ENCODE assay signal across 11 mouse cellular contexts in the genomic region with DNA sequence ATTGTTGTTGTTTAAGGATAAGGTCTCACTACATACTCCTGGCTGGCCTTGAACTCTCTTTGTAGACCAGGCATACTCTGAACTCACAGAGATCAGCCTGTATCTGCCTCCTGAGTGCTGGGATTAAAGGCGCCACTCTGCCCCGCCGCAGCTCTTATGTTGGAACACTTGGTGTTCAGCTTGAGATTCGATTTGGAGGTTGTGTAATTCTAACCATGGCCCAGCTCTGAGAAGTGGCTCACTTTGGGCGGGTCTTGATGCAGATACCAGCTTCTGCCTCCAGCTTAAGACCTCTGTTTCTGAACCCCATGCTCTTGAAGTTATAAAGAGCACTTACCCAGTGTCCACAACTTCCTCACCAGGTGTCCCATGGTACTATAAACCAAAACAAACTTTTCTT. TPM values are rescaled to one million over a fixed set of nuclear protein-coding genes. Genes with fewer than 3 reads are reported as not detected.
DNase-seq lines count a peak whose midpoint lies in the region; ATAC-seq lines count a peak whose summit lies in the region.
"Had no signal": no experiment of that assay in that cellular context is flagged by ENCODE, and none has a peak within 500 bp of the region (broad histone marks: within the 10 kb centered on the region; RNA-seq: fewer than 3 reads in every experiment).

No protein-coding gene starts in this region.

- WGBS in limb, embryonic 12.5 days: 92% methylated on average over 5 of the region's 5 CpGs
- 92% methylated on average over 5 of the region's 5 CpGs for WGBS in limb, embryonic 10.5 days
- 94% methylated on average over 5 of the region's 5 CpGs for WGBS in midbrain, embryonic 10.5 days

- H3K4me1 ChIP-seq in limb, embryonic 12.5 days (replicated peaks): peaks cover 10% of the 10 kb centered on the region
- H3K4me1 ChIP-seq in limb, embryonic 10.5 days: peaks cover 22% of the 10 kb centered on the region
- H3K4me1 ChIP-seq in midbrain, embryonic 10.5 days: peaks cover 28% of the 10 kb centered on the region

- ATAC-seq in limb, embryonic 12.5 days (ENCODE audit: insufficient number of reproducible peaks, insufficient read depth, low FRiP score, low TSS enrichment, low read depth): no peak
- ATAC-seq in granulocyte monocyte progenitor cell, adult 5-6 weeks (replicated peaks; ENCODE audit: poor library complexity, severe bottlenecking): 0 out of 2 replicates have a peak, but pooled peaks have one; percentile 9
- ATAC-seq in megakaryocyte progenitor cell, adult 5-6 weeks (replicated peaks; ENCODE audit: poor library complexity): 0 out of 2 replicates have a peak, but pooled peaks have one; percentile 1

- H3K27me3 ChIP-seq in limb, embryonic 12.5 days: 0 out of 2 replicates have a peak, but pooled peaks cover 3% of the 10 kb centered on the region
- H3K27me3 ChIP-seq in limb, embryonic 10.5 days (ENCODE audit: low read depth, poor library complexity, severe bottlenecking): no peaks in the 10 kb centered on the region
- H3K27me3 ChIP-seq in midbrain, embryonic 10.5 days (ENCODE audit: low read depth, poor library complexity, severe bottlenecking): no peaks in the 10 kb centered on the region
- H3K27me3 ChIP-seq: megakaryocyte, embryonic 14.5 days had no signal

- H3K4me2 ChIP-seq in limb, embryonic 12.5 days: peak overlapping the region; percentile 72; the same call in 1 of the 2 replicates

- no peaks in the 10 kb centered on the region; the same call in 1 of the 2 replicates for H3K36me3 ChIP-seq in limb, embryonic 12.5 days
- H3K36me3 ChIP-seq in limb, embryonic 10.5 days: peaks cover 12% of the 10 kb centered on the region
- peaks cover 7% of the 10 kb centered on the region; the same call in 1 of the 2 replicates for H3K36me3 ChIP-seq in midbrain, embryonic 10.5 days

- H3K27ac ChIP-seq in limb, embryonic 12.5 days: no peak overlapping the region
- H3K27ac ChIP-seq in limb, embryonic 10.5 days: no peak overlapping the region
- H3K27ac ChIP-seq in midbrain, embryonic 10.5 days (replicated peaks): no peak overlapping the region

- no peak overlapping the region for H3K4me3 ChIP-seq in limb, embryonic 12.5 days (replicated peaks)
- H3K4me3 ChIP-seq in limb, embryonic 10.5 days: no peak overlapping the region
- H3K4me3 ChIP-seq in midbrain, embryonic 10.5 days: no peak overlapping the region

- no peak overlapping the region for H3K9ac ChIP-seq in limb, embryonic 12.5 days (replicated peaks)

- no peak for DNase-seq in limb, embryonic 10.5 days (ENCODE audit: low spot score)
- DNase-seq in ES-CJ7 (ENCODE audit: low read depth, low spot score): peak; percentile 61
- no peak for DNase-seq in adipocyte (ENCODE audit: low spot score)
- DNase-seq in midbrain, embryonic 10.5 days (ENCODE audit: low spot score): no peak
- no peak for DNase-seq in testis, postnatal 10 days (ENCODE audit: low spot score)
- DNase-seq: kidney, adult 8-10 months; lung, embryonic 14.5 days had no signal

- no peaks in the 10 kb centered on the region for H3K9me3 ChIP-seq in limb, embryonic 12.5 days
- H3K9me3 ChIP-seq in limb, embryonic 10.5 days (replicated peaks): no peaks in the 10 kb centered on the region
- H3K9me3 ChIP-seq in midbrain, embryonic 10.5 days (replicated peaks): no peaks in the 10 kb centered on the region
- H3K9me3 ChIP-seq: megakaryocyte, embryonic 14.5 days had no signal

RNA-seq across cellular contexts. Expression of gene Mob4, which starts 1.3 kb away (rescaled TPM):
- 151 and 159 TPM in 2 replicates for polyA plus RNA-seq in limb, embryonic 12.5 days (2016; fragmentation: Nextera tagmentation; extraction: Ambion mirVana)
- polyA plus RNA-seq in limb, embryonic 10.5 days (2016; fragmentation: Nextera tagmentation; extraction: Ambion mirVana): 125 and 139 TPM in 2 replicates
- total RNA-seq in granulocyte monocyte progenitor cell, adult 5-6 weeks (2014; fragmentation: Nextera tagmentation): 42.9 and 43.9 TPM in 2 replicates
- 32.6 and 49.7 TPM in 2 replicates for total RNA-seq in granulocyte monocyte progenitor cell, adult 5-6 weeks (2017)
- 50.1 and 52.7 TPM in 2 replicates for total RNA-seq in megakaryocyte progenitor cell, adult 5-6 weeks (2015)
- total RNA-seq in megakaryocyte progenitor cell, adult 5-6 weeks (2017): 35.1 and 37.7 TPM in 2 replicates
- polyA plus RNA-seq in midbrain, embryonic 10.5 days (2016; fragmentation: Nextera tagmentation; extraction: Ambion mirVana): 129 and 135 TPM in 2 replicates

RNA-seq across cellular contexts. Expression of gene Hspd1, which starts 41.7 kb away (rescaled TPM):
- polyA plus RNA-seq in limb, embryonic 12.5 days (2016; fragmentation: Nextera tagmentation; extraction: Ambion mirVana): 378 and 384 TPM in 2 replicates
- 563 and 717 TPM in 2 replicates for polyA plus RNA-seq in limb, embryonic 10.5 days (2016; fragmentation: Nextera tagmentation; extraction: Ambion mirVana)
- total RNA-seq in granulocyte monocyte progenitor cell, adult 5-6 weeks (2014; fragmentation: Nextera tagmentation): 291 and 340 TPM in 2 replicates
- total RNA-seq in granulocyte monocyte progenitor cell, adult 5-6 weeks (2017): 555 and 596 TPM in 2 replicates
- total RNA-seq in megakaryocyte progenitor cell, adult 5-6 weeks (2015): 326 and 327 TPM in 2 replicates
- 523 and 628 TPM in 2 replicates for total RNA-seq in megakaryocyte progenitor cell, adult 5-6 weeks (2017)
- polyA plus RNA-seq in midbrain, embryonic 10.5 days (2016; fragmentation: Nextera tagmentation; extraction: Ambion mirVana): 480 and 571 TPM in 2 replicates

RNA-seq across cellular contexts. Expression of gene Hspe1, which starts 41.8 kb away (rescaled TPM):
- polyA plus RNA-seq in limb, embryonic 12.5 days (2016; fragmentation: Nextera tagmentation; extraction: Ambion mirVana): 485 and 512 TPM in 2 replicates
- 611 and 851 TPM in 2 replicates for polyA plus RNA-seq in limb, embryonic 10.5 days (2016; fragmentation: Nextera tagmentation; extraction: Ambion mirVana)
- 468 and 486 TPM in 2 replicates for total RNA-seq in granulocyte monocyte progenitor cell, adult 5-6 weeks (2014; fragmentation: Nextera tagmentation)
- total RNA-seq in granulocyte monocyte progenitor cell, adult 5-6 weeks (2017): 471 and 514 TPM in 2 replicates
- 379 and 404 TPM in 2 replicates for total RNA-seq in megakaryocyte progenitor cell, adult 5-6 weeks (2015)
- 524 and 562 TPM in 2 replicates for total RNA-seq in megakaryocyte progenitor cell, adult 5-6 weeks (2017)
- 477 and 642 TPM in 2 replicates for polyA plus RNA-seq in midbrain, embryonic 10.5 days (2016; fragmentation: Nextera tagmentation; extraction: Ambion mirVana)
